Mouse (Mus musculus) brain, embryonic 14.5 days (tissue): ENCODE data around the gene Cyth2.

Experiments
- CTCF ChIP-seq: fragments of 200-500 bp; IDR thresholded peaks from 2 replicates; pipeline ENCODE4 v1.5.1; 2012; ENCODE audit warnings: inconsistent platforms, mild to moderate bottlenecking, moderate library complexity, borderline replicate concordance; ENCODE audit not compliant: insufficient read depth, insufficient read length; ENCODE audit errors: extremely low read depth
- POLR2A ChIP-seq: fragments of 200-500 bp; IDR thresholded peaks from 2 replicates; pipeline ENCODE4 v1.6.1; 2012; ENCODE audit warnings: mild to moderate bottlenecking, inconsistent platforms, borderline replicate concordance; ENCODE audit not compliant: poor library complexity, insufficient read depth, insufficient read length, severe bottlenecking; ENCODE audit errors: extremely low read depth

GRCm38 (mm10) chr7:45791756-45792490 is 22.5 kb downstream of the Cyth2 start:
- TF ChIP-seq CTCF, result no peak
- TF ChIP-seq POLR2A, result no peak
